Mouse (Mus musculus): ENCODE results near the gene Ext2.
A peak's percentile ranks its signal among the peaks of the same experiment; 100 is the strongest.

The Ext2 gene

GRCm38 (mm10) chr2:93822045-93822749, at the start of gene Ext2:
Gene Ext2, minus strand, starts transcription at chr2:93822568.
- peak; percentile 87 to 89 for DNase-seq

GRCm38 (mm10) chr2:93871411-93871925, 49.1 kb upstream of the Ext2 start:
- no peak for DNase-seq

GRCm38 (mm10) chr2:93870842-93871241, 48.5 kb upstream of the Ext2 start:
- peak; percentile 47 to 61 for DNase-seq

GRCm38 (mm10) chr2:93869107-93869600, 46.8 kb upstream of the Ext2 start, which contains the start of gene Accsl:
Gene Accsl, minus strand, starts transcription at chr2:93869157.
- no peak for DNase-seq

GRCm38 (mm10) chr2:93868566-93868965, 46.2 kb upstream of the Ext2 start:
- no peak for DNase-seq

- DNase-seq, result no peak
Measured at GRCm38 (mm10) chr2:93863229-93863628, 40.9 kb upstream of the Ext2 start.

GRCm38 (mm10) chr2:93858845-93859244, 36.5 kb upstream of the Ext2 start:
- DNase-seq, result no peak

- no peak for DNase-seq
Measured at GRCm38 (mm10) chr2:93851303-93851702, 28.9 kb upstream of the Ext2 start.

GRCm38 (mm10) chr2:93850317-93850944, 28.1 kb upstream of the Ext2 start:
- no peak for DNase-seq

GRCm38 (mm10) chr2:93849505-93850089, 27.2 kb upstream of the Ext2 start, which contains the start of gene Accs:
Gene Accs, minus strand, starts transcription at chr2:93849943.
- peak; percentile 85 to 87 for DNase-seq

- DNase-seq, result no peak
Measured at GRCm38 (mm10) chr2:93841349-93841748, 19.0 kb upstream of the Ext2 start.

- no peak for DNase-seq
Measured at GRCm38 (mm10) chr2:93840109-93840508, 17.7 kb upstream of the Ext2 start.

- DNase-seq, result no peak
Measured at GRCm38 (mm10) chr2:93838931-93839330, 16.6 kb upstream of the Ext2 start.

- DNase-seq, result no peak
Measured at GRCm38 (mm10) chr2:93836232-93836785, 13.9 kb upstream of the Ext2 start.

GRCm38 (mm10) chr2:93835596-93835995, 13.2 kb upstream of the Ext2 start:
- no peak for DNase-seq

GRCm38 (mm10) chr2:93823519-93823918, 1.2 kb upstream of the Ext2 start:
- peak; percentile 68 to 80 for DNase-seq

- DNase-seq, result no peak
Measured at GRCm38 (mm10) chr2:93817791-93818190, 4.6 kb downstream of the Ext2 start.

- DNase-seq, result no peak
Measured at GRCm38 (mm10) chr2:93813343-93813742, 9.0 kb downstream of the Ext2 start.

GRCm38 (mm10) chr2:93811812-93812211, 10.6 kb downstream of the Ext2 start:
- DNase-seq, result peak; percentile 36 to 45

GRCm38 (mm10) chr2:93809931-93810330, 12.4 kb downstream of the Ext2 start:
- DNase-seq, result peak; percentile 30 to 37

- no peak for DNase-seq
Measured at GRCm38 (mm10) chr2:93808071-93808470, 14.3 kb downstream of the Ext2 start.

- DNase-seq, result no peak
Measured at GRCm38 (mm10) chr2:93807440-93807839, 14.9 kb downstream of the Ext2 start.
